Mouse (Mus musculus): Measurements from ENCODE around the gene C2cd4b.

DNA sequence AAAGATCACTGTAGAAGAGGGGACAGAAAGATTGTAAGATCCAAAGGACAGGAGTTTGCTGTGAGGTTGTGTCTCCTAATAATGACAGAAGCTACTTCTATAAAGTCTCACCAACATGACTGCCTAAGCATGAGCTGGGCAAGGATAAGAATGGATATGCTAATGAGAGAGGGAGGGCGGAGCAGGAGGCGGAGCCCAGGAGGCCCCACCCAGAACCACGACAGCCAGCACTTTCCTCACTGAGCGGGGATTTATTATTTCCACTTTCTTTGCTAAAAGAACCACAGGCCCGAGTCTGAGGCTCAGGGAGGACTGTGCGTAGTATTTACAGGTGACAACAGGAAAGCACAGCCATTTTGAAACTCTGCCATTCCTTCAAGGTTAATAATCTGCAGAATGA, 28.4 kb downstream of the C2cd4b start:
- no peak for TF ChIP-seq CTCF (IDR thresholded peaks at IDR 0.05; ENCODE audit: borderline replicate concordance, control insufficient read depth, extremely low read depth, insufficient read depth, low read length, poor library complexity)
- no peak for TF ChIP-seq POLR2A (IDR thresholded peaks at IDR 0.05; ENCODE audit: control insufficient read depth, extremely low read depth, insufficient read depth, low read length, poor library complexity)
